Mouse (Mus musculus) midbrain, embryonic 10.5 days (tissue): Measurements from ENCODE around the gene Ptafr. TPM values are rescaled to one million over a fixed set of nuclear protein-coding genes. Genes with fewer than 3 reads are reported as not detected.

Experiments used
- DNase-seq: peaks from one replicate; pipeline ENCODE4 v3.0.0-alpha.2; 2017; ENCODE audit warnings: low spot score
- H3K27ac ChIP-seq: fragments of 300-500 bp; sonication (generic); replicated peaks from 2 replicates; pipeline ENCODE4 v1.5.1; 2016; ENCODE audit warnings: mild to moderate bottlenecking
- H3K27me3 ChIP-seq: fragments of 300-500 bp; sonication (generic); 2 replicates; pipeline ENCODE4 v1.6.1; 2016; ENCODE audit warnings: low read depth, mild to moderate bottlenecking; ENCODE audit not compliant: poor library complexity, severe bottlenecking
- H3K36me3 ChIP-seq: fragments of 300-500 bp; sonication (generic); 2 replicates; pipeline ENCODE4 v1.6.1; 2016; ENCODE audit warnings: mild to moderate bottlenecking, moderate library complexity
- H3K4me1 ChIP-seq: fragments of 300-500 bp; sonication (generic); 2 replicates; pipeline ENCODE4 v1.6.1; 2016
- H3K4me3 ChIP-seq: fragments of 300-500 bp; sonication (generic); 2 replicates; pipeline ENCODE4 v1.5.1; 2016; ENCODE audit warnings: mild to moderate bottlenecking, moderate library complexity
- H3K9me3 ChIP-seq: fragments of 300-500 bp; sonication (generic); replicated peaks from 2 replicates; pipeline ENCODE4 v1.6.1; 2016; ENCODE audit warnings: mild to moderate bottlenecking
- WGBS: fragments of 180-500 bp; shearing (Covaris S2); methylation state at CpG from one replicate; pipeline ENCODE4 v1.1.7; 2016; 5-methylcytosine and 5-hydroxymethylcytosine counted together
- polyA plus RNA-seq: library from polyadenylated mRNA; unstranded; fragments of >200 nt; fragmentation: Nextera tagmentation; extraction: Ambion mirVana; gene quantifications from 2 replicates; pipeline ENCODE4 v1.2.1, GENCODE M21; 2016

The Ptafr gene
- polyA plus RNA-seq = 0.41 and 0.56 TPM in 2 replicates

GRCm38 (mm10) chr4:132563965-132564364 is at the start of gene Ptafr:
TSS of gene Ptafr (plus strand) at chr4:132564067.
- H3K36me3 ChIP-seq = no peaks in the 10 kb centered on the region
- H3K27me3 ChIP-seq = no peaks in the 10 kb centered on the region
- WGBS = 46% methylated on average over 4 of the region's 4 CpGs
- peak within 1 kb of the TSS; percentile 25; the same call in 1 of the 2 replicates for H3K27ac ChIP-seq
- peaks cover 5% of the 10 kb centered on the region; the same call in 1 of the 2 replicates for H3K4me1 ChIP-seq
- no peak for DNase-seq
- no peak within 1 kb of the TSS for H3K4me3 ChIP-seq
- no peaks in the 10 kb centered on the region for H3K9me3 ChIP-seq

- no peaks in the 10 kb centered on the region for H3K9me3 ChIP-seq
- H3K36me3 ChIP-seq = no peaks in the 10 kb centered on the region
- peaks cover 27% of the 10 kb centered on the region for H3K4me1 ChIP-seq
- H3K27ac ChIP-seq = peak overlapping the region; percentile 65; the same call in 1 of the 2 replicates
- 3% methylated on average over 21 of the region's 21 CpGs for WGBS
- peak; percentile 85 for DNase-seq
- H3K27me3 ChIP-seq = peaks cover 16% of the 10 kb centered on the region
- peak overlapping the region; percentile 63 for H3K4me3 ChIP-seq
Measured at GRCm38 (mm10) chr4:132514555-132515135, 49.2 kb upstream of the Ptafr start.

GRCm38 (mm10) chr4:132515369-132516155 is 48.3 kb upstream of the Ptafr start:
- H3K9me3 ChIP-seq = no peaks in the 10 kb centered on the region
- DNase-seq = peak; percentile 88
- H3K4me1 ChIP-seq = peaks cover 25% of the 10 kb centered on the region
- peak overlapping the region; percentile 63 for H3K4me3 ChIP-seq
- 22% methylated on average over 22 of the region's 22 CpGs for WGBS
- no peaks in the 10 kb centered on the region for H3K36me3 ChIP-seq
- H3K27ac ChIP-seq = peak overlapping the region; percentile 65
- H3K27me3 ChIP-seq = peaks cover 16% of the 10 kb centered on the region

GRCm38 (mm10) chr4:132518066-132518465 is 45.8 kb upstream of the Ptafr start:
- H3K27ac ChIP-seq = no peak overlapping the region
- no peaks in the 10 kb centered on the region for H3K9me3 ChIP-seq
- no peak overlapping the region for H3K4me3 ChIP-seq
- DNase-seq = no peak
- peaks cover 23% of the 10 kb centered on the region for H3K4me1 ChIP-seq
- WGBS = 85% methylated on average over 8 of the region's 8 CpGs
- no peaks in the 10 kb centered on the region for H3K36me3 ChIP-seq
- H3K27me3 ChIP-seq = peaks cover 8% of the 10 kb centered on the region; the same call in 1 of the 2 replicates

- no peaks in the 10 kb centered on the region for H3K9me3 ChIP-seq
- H3K4me3 ChIP-seq = no peak overlapping the region
- DNase-seq = no peak
- no peak overlapping the region for H3K27ac ChIP-seq
- no peaks in the 10 kb centered on the region for H3K27me3 ChIP-seq
- H3K36me3 ChIP-seq = no peaks in the 10 kb centered on the region
- H3K4me1 ChIP-seq = peaks cover 18% of the 10 kb centered on the region
- 92% methylated on average over 3 of the region's 3 CpGs for WGBS
Measured at GRCm38 (mm10) chr4:132519188-132519587, 44.7 kb upstream of the Ptafr start.

GRCm38 (mm10) chr4:132524321-132524741 is 39.5 kb upstream of the Ptafr start:
- no peaks in the 10 kb centered on the region for H3K9me3 ChIP-seq
- 0 out of 2 replicates have a peak overlapping the region, but pooled peaks have one; percentile 14 for H3K4me3 ChIP-seq
- H3K27ac ChIP-seq = peak overlapping the region; percentile 55
- H3K36me3 ChIP-seq = peaks cover 7% of the 10 kb centered on the region
- peak; percentile 40 for DNase-seq
- H3K4me1 ChIP-seq = peaks cover 13% of the 10 kb centered on the region
- WGBS = 11% methylated on average over 11 of the region's 11 CpGs
- H3K27me3 ChIP-seq = no peaks in the 10 kb centered on the region

- no peaks in the 10 kb centered on the region for H3K9me3 ChIP-seq
- H3K27me3 ChIP-seq = no peaks in the 10 kb centered on the region
- peaks cover 11% of the 10 kb centered on the region for H3K36me3 ChIP-seq
- H3K4me3 ChIP-seq = no peak overlapping the region
- DNase-seq = no peak
- 43% methylated on average over 6 of the region's 6 CpGs for WGBS
- H3K4me1 ChIP-seq = peaks cover 13% of the 10 kb centered on the region
- peak overlapping the region; percentile 55 for H3K27ac ChIP-seq
Measured at GRCm38 (mm10) chr4:132524808-132525207, 39.1 kb upstream of the Ptafr start.

- Histone ChIP-seq H3K27ac (no peak overlapping the region), H3K4me1 (peaks cover 16% of the 10 kb centered on the region), H3K4me3 (no peak overlapping the region), H3K9me3 (no peaks in the 10 kb centered on the region), H3K27me3 (no peaks in the 10 kb centered on the region), H3K36me3 (peaks cover 30% of the 10 kb centered on the region)
- 56% methylated on average over 2 of the region's 2 CpGs for WGBS
- DNase-seq = no peak
Measured at GRCm38 (mm10) chr4:132526678-132527077, 37.2 kb upstream of the Ptafr start.

- Histone ChIP-seq H3K9me3 (no peaks in the 10 kb centered on the region), H3K27me3 (no peaks in the 10 kb centered on the region), H3K4me1 (peaks cover 29% of the 10 kb centered on the region), H3K4me3 (no peak overlapping the region), H3K27ac (no peak overlapping the region), H3K36me3 (peaks cover 30% of the 10 kb centered on the region)
- WGBS = 94% methylated on average over 8 of the region's 8 CpGs
- DNase-seq = no peak
Measured at GRCm38 (mm10) chr4:132527917-132528522, 35.8 kb upstream of the Ptafr start.

GRCm38 (mm10) chr4:132529344-132529743 is 34.5 kb upstream of the Ptafr start:
- Histone ChIP-seq H3K4me1 (peaks cover 32% of the 10 kb centered on the region), H3K27me3 (no peaks in the 10 kb centered on the region), H3K9me3 (no peaks in the 10 kb centered on the region), H3K27ac (no peak overlapping the region), H3K36me3 (peaks cover 30% of the 10 kb centered on the region), H3K4me3 (no peak overlapping the region)
- DNase-seq = no peak
- 92% methylated on average over 4 of the region's 4 CpGs for WGBS

GRCm38 (mm10) chr4:132530033-132530804 is 33.6 kb upstream of the Ptafr start:
- Histone ChIP-seq H3K36me3 (peaks cover 30% of the 10 kb centered on the region), H3K4me3 (no peak overlapping the region), H3K27ac (no peak overlapping the region), H3K4me1 (peaks cover 31% of the 10 kb centered on the region), H3K9me3 (no peaks in the 10 kb centered on the region), H3K27me3 (no peaks in the 10 kb centered on the region)
- DNase-seq = no peak
- 92% methylated on average over 20 of the region's 20 CpGs for WGBS

- Histone ChIP-seq H3K27me3 (no peaks in the 10 kb centered on the region), H3K4me3 (peak overlapping the region; percentile 74), H3K27ac (peak overlapping the region; percentile 97), H3K36me3 (peaks cover 33% of the 10 kb centered on the region), H3K4me1 (peaks cover 46% of the 10 kb centered on the region), H3K9me3 (no peaks in the 10 kb centered on the region)
- WGBS = 52% methylated on average over 5 of the region's 5 CpGs
- no peak for DNase-seq
Measured at GRCm38 (mm10) chr4:132532496-132532895, 31.4 kb upstream of the Ptafr start.
